Mouse (Mus musculus) liver, postnatal 0 days (tissue): Measurements from ENCODE around the gene Dhrs11. TPM values are rescaled to one million over a fixed set of nuclear protein-coding genes. Genes with fewer than 3 reads are reported as not detected.

ENCODE experiments used
- ATAC-seq: fragments of 200-750 bp; cut with Nextera tagmentation; 2 replicates; pipeline ENCODE4 v1.8.0; 2017; ENCODE audit warnings: mild to moderate bottlenecking, moderate library complexity
- DNase-seq: peaks from one replicate; pipeline ENCODE4 v3.0.0-alpha.2; 2016
- H3K27ac ChIP-seq: fragments of 300-500 bp; sonication (generic); 2 replicates; pipeline ENCODE4 v1.5.1; 2014; ENCODE audit warnings: antibody characterized with exemption, moderate library complexity, mild to moderate bottlenecking, low read depth
- H3K27me3 ChIP-seq: fragments of 300-500 bp; sonication (generic); 2 replicates; pipeline ENCODE4 v1.6.1; 2014; ENCODE audit warnings: low read length, control low read depth, mixed read lengths; ENCODE audit not compliant: insufficient read depth
- H3K36me3 ChIP-seq: fragments of 300-500 bp; sonication (generic); replicated peaks from 2 replicates; pipeline ENCODE4 v1.6.1; 2014; ENCODE audit warnings: mild to moderate bottlenecking, control low read depth, low read length, moderate library complexity, mixed read lengths; ENCODE audit not compliant: insufficient read depth
- H3K4me1 ChIP-seq: fragments of 300-500 bp; sonication (generic); 2 replicates; pipeline ENCODE4 v1.6.1; 2014; ENCODE audit warnings: antibody characterized with exemption, mild to moderate bottlenecking, control low read depth; ENCODE audit not compliant: insufficient read depth
- H3K4me2 ChIP-seq: fragments of 300-500 bp; sonication (generic); 2 replicates; pipeline ENCODE4 v1.6.1; 2014; ENCODE audit warnings: low read depth, mild to moderate bottlenecking, low read length, moderate library complexity, mixed read lengths
- H3K4me3 ChIP-seq: fragments of 300-500 bp; sonication (generic); 2 replicates; pipeline ENCODE4 v1.5.1; 2014; ENCODE audit warnings: low read depth, low read length
- H3K9ac ChIP-seq: fragments of 300-500 bp; sonication (generic); replicated peaks from 2 replicates; pipeline ENCODE4 v1.6.1; 2014; ENCODE audit warnings: mild to moderate bottlenecking, moderate library complexity
- H3K9me3 ChIP-seq: fragments of 300-500 bp; sonication (generic); 2 replicates; pipeline ENCODE4 v1.6.1; 2016; ENCODE audit warnings: mild to moderate bottlenecking, control low read depth, low read length, mixed read lengths
- CTCF ChIP-seq: sonication (generic); IDR thresholded peaks from 2 replicates; pipeline ENCODE4 v1.5.1; 2016; ENCODE audit warnings: antibody characterized with exemption, low read depth
- EP300 ChIP-seq: IDR thresholded peaks from 2 replicates; pipeline ENCODE4 v1.6.1; 2016; ENCODE audit warnings: antibody characterized with exemption, low read depth, mild to moderate bottlenecking
- WGBS: fragments of 180-500 bp; shearing (Covaris S2); extraction: QIAGEN DNeasy Blood & Tissue Kit; methylation state at CpG from one replicate; pipeline ENCODE4 v1.1.7; 2014; ENCODE audit not compliant: insufficient replicate concordance; 5-methylcytosine and 5-hydroxymethylcytosine counted together
- polyA plus RNA-seq: library from polyadenylated mRNA; unstranded; fragments of >200 nt; fragmentation: Nextera tagmentation; extraction: Ambion mirVana; gene quantifications from 2 replicates; pipeline ENCODE4 v1.2.1, GENCODE M21; 2015

Dhrs11 gene
- polyA plus RNA-seq, 1 experiment from 2014 or later: 86.1 TPM

GRCm38 (mm10) chr11:84870337-84871043, 41.7 kb upstream of the Dhrs11 start, which contains the start of gene Ggnbp2:
Gene Ggnbp2, minus strand, starts transcription at chr11:84870817.
- peak within 1 kb of the TSS; percentile 100 for H3K27ac ChIP-seq
- DNase-seq (peak; percentile 96), ATAC-seq (peak; percentile 81)
- no peaks in the 10 kb centered on the region for H3K27me3 ChIP-seq
- peaks cover 19% of the 10 kb centered on the region for H3K4me1 ChIP-seq
- 0% methylated on average over 41 of the region's 62 CpGs for WGBS
- 0 out of 2 replicates have a peak, but pooled peaks have one; percentile 6 for TF ChIP-seq CTCF
- TF ChIP-seq EP300: peak; percentile 72
- peak within 1 kb of the TSS; percentile 100 for H3K4me3 ChIP-seq
- peak within 1 kb of the TSS; percentile 80 for H3K4me2 ChIP-seq
- H3K36me3 ChIP-seq: peaks cover 13% of the 10 kb centered on the region
- no peaks in the 10 kb centered on the region for H3K9me3 ChIP-seq
- H3K9ac ChIP-seq: peak within 1 kb of the TSS; percentile 99

- no peaks in the 10 kb centered on the region for H3K27me3 ChIP-seq
- H3K27ac ChIP-seq: peak overlapping the region; percentile 100
- peak overlapping the region; percentile 80 for H3K4me2 ChIP-seq
- ATAC-seq (peak; percentile 67), DNase-seq (peak; percentile 97)
- H3K4me3 ChIP-seq: peak overlapping the region; percentile 100
- peaks cover 19% of the 10 kb centered on the region for H3K4me1 ChIP-seq
- no peak for TF ChIP-seq EP300
- TF ChIP-seq CTCF: peak; percentile 12; the same call in 1 of the 2 replicates
- H3K9me3 ChIP-seq: no peaks in the 10 kb centered on the region
- peaks cover 13% of the 10 kb centered on the region for H3K36me3 ChIP-seq
- 1% methylated on average over 50 of the region's 61 CpGs for WGBS
- peak overlapping the region; percentile 99 for H3K9ac ChIP-seq
Observed at GRCm38 (mm10) chr11:84869537-84870232, 40.9 kb upstream of the Dhrs11 start.

- H3K4me2 ChIP-seq: peak overlapping the region; percentile 80
- H3K4me1 ChIP-seq: peaks cover 17% of the 10 kb centered on the region
- ATAC-seq: no peak
- 1% methylated on average over 7 of the region's 7 CpGs for WGBS
- TF ChIP-seq EP300 (no peak), CTCF (no peak)
- H3K9me3 ChIP-seq: no peaks in the 10 kb centered on the region
- H3K4me3 ChIP-seq: peak overlapping the region; percentile 100
- H3K9ac ChIP-seq: peak overlapping the region; percentile 99
- no peaks in the 10 kb centered on the region for H3K27me3 ChIP-seq
- peak overlapping the region; percentile 100 for H3K27ac ChIP-seq
- H3K36me3 ChIP-seq: peaks cover 17% of the 10 kb centered on the region
- no peak for DNase-seq
Observed at GRCm38 (mm10) chr11:84868786-84869259, 40.0 kb upstream of the Dhrs11 start.

GRCm38 (mm10) chr11:84867586-84867985, 38.8 kb upstream of the Dhrs11 start:
- Histone ChIP-seq H3K4me3 (peak overlapping the region; percentile 100), H3K4me1 (peaks cover 15% of the 10 kb centered on the region), H3K27me3 (no peaks in the 10 kb centered on the region), H3K36me3 (peaks cover 21% of the 10 kb centered on the region), H3K4me2 (peak overlapping the region; percentile 80), H3K9me3 (no peaks in the 10 kb centered on the region), H3K9ac (peak overlapping the region; percentile 53), H3K27ac (0 out of 2 replicates have a peak overlapping the region, but pooled peaks have one; percentile 0)
- ATAC-seq (no peak), DNase-seq (no peak)
- WGBS: 70% methylated on average over 2 of the region's 2 CpGs
- TF ChIP-seq EP300: no peak
- no peak for TF ChIP-seq CTCF

- Histone ChIP-seq H3K36me3 (peaks cover 37% of the 10 kb centered on the region), H3K4me3 (no peak overlapping the region), H3K27me3 (no peaks in the 10 kb centered on the region), H3K9me3 (no peaks in the 10 kb centered on the region), H3K27ac (0 out of 2 replicates have a peak overlapping the region, but pooled peaks have one; percentile 3), H3K4me1 (peaks cover 15% of the 10 kb centered on the region), H3K9ac (no peak overlapping the region), H3K4me2 (peak overlapping the region; percentile 23)
- no peak for DNase-seq
- no peak for TF ChIP-seq CTCF
- TF ChIP-seq EP300: peak; percentile 32; the same call in 1 of the 2 replicates
- no peak for ATAC-seq
- 45% methylated on average over 2 of the region's 2 CpGs for WGBS
Observed at GRCm38 (mm10) chr11:84865268-84865667, 36.5 kb upstream of the Dhrs11 start.

- no peak for DNase-seq
- TF ChIP-seq EP300 (no peak), CTCF (no peak)
- H3K36me3 ChIP-seq: peaks cover 83% of the 10 kb centered on the region
Observed at GRCm38 (mm10) chr11:84855285-84855684, 26.5 kb upstream of the Dhrs11 start.

More at GRCm38 (mm10) chr11:84855285-84855684, 26.5 kb upstream of the Dhrs11 start:
- no peak overlapping the region for H3K4me3 ChIP-seq
- WGBS: 92% methylated on average over 6 of the region's 6 CpGs
- H3K9ac ChIP-seq: no peak overlapping the region
- H3K27me3 ChIP-seq: no peaks in the 10 kb centered on the region
- no peak overlapping the region for H3K4me2 ChIP-seq
- no peak overlapping the region for H3K27ac ChIP-seq
- H3K9me3 ChIP-seq: no peaks in the 10 kb centered on the region
- H3K4me1 ChIP-seq: no peaks in the 10 kb centered on the region
- ATAC-seq: no peak
